Mouse (Mus musculus): ENCODE measurements around the gene Pcp4. TPM values are rescaled to one million over a fixed set of nuclear protein-coding genes. Genes with fewer than 3 reads are reported as not detected.

The Pcp4 gene
- not detected for total RNA-seq (2023)

DNA sequence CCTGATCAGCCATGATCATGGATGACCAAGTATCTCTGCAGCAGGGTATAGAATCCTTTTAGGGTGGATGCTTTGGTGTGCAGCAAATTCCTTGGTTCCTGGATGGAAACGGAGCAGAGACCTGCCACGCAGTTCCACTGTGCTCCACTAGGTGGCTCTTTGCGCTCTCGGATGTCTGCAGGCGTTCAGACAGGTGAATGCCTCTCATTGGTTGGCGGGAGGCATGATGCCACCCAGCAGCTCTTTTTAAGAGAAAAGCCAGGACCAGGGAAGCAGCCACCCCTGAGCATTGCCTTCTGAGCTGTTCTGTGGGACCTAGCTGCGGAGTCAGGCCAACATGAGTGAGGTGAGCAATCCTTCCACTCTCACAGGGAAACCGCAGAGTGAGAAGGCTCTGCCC lies at the start of gene Pcp4:
Gene Pcp4, plus strand, starts transcription at position 162 of the 400 bp plus-strand sequence.

GRCm38 (mm10) chr16:96443468-96443867 lies 23.9 kb upstream of the Pcp4 start, which contains the start of gene Itgb2l:
Gene Itgb2l, minus strand, starts transcription at chr16:96443619.

Other genes starting within 250 kb of the Pcp4 start
- 1 to 10 TPM; 1.8 to 3.4 TPM for gene B3galt5, start 231.8 kb upstream of the Pcp4 start, total RNA-seq (2023)
- not detected for gene Itgb2l, start 24.0 kb upstream of the Pcp4 start, total RNA-seq (2023)